Mouse (Mus musculus): ENCODE measurements around the gene Crnkl1. TPM values are rescaled to one million over a fixed set of nuclear protein-coding genes. Genes with fewer than 3 reads are reported as not detected.

Gene Crnkl1
- polyA plus RNA-seq, 1 experiment: 23.7 TPM

DNA sequence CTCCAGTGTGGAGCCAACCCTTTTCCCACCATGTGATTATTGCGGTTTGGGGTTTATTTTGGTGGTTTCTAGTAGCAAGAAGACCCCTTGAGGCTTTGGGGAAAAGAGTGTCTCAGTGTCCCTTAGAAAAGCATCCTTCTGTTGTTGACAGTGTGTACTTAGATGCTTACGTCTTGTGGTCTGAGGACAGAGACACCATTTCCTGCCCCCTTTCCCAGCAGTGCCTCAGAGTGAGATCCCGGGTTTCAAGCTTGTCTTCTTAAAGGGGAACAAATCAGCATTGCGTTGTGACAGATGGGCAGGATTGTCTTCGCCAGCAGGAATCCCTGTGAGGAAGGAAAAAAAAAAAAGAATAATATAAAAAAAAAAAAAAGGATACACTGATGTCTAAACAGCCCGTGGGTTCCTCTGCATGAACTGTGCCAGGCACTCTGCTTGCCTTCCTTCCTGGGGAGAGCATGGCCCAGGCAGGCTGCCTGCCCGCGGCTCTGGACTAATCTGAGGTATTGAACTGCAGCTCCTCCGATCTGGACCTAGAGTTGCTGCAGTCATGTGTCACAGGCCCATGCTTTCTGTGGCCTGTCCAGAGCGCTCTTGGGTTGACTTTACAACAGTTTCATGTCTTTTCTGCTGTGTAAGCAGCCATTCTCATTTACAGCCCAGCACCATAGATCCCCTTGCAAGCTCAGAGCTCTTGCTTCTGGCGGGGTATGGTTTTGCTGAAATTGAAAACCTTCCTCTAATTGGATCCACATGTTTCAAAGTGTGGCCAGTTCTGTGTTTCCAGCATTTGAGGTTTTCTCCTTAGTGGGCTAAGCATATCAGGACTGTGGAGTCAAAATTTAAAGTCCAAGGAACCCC is 53.7 kb downstream of the Crnkl1 start:
- Histone ChIP-seq H3K27ac (ENCODE audit: insufficient read depth, low read length) (peak overlapping the region; percentile 86), H3K4me1 (ENCODE audit: control insufficient read depth, insufficient read depth, low read length) (peaks cover 24% of the 10 kb centered on the region), H3K4me3 (ENCODE audit: insufficient read depth, low read length) (no peak overlapping the region)
- no peak for TF ChIP-seq CTCF (IDR thresholded peaks at IDR 0.05; ENCODE audit: borderline replicate concordance, insufficient read depth, low read length)
- TF ChIP-seq POLR2A (IDR thresholded peaks at IDR 0.05; ENCODE audit: low read depth, low read length): 0 out of 2 replicates have a peak, but pooled peaks have one; percentile 14

- no peak overlapping the region for H3K4me3 ChIP-seq (ENCODE audit: insufficient read depth, low read length)
- peak overlapping the region; percentile 78 for H3K27ac ChIP-seq (ENCODE audit: insufficient read depth, low read length)
- peaks cover 16% of the 10 kb centered on the region for H3K4me1 ChIP-seq (ENCODE audit: control insufficient read depth, insufficient read depth, low read length)
- no peak for TF ChIP-seq CTCF (IDR thresholded peaks at IDR 0.05; ENCODE audit: borderline replicate concordance, insufficient read depth, low read length)
- TF ChIP-seq POLR2A (IDR thresholded peaks at IDR 0.05; ENCODE audit: low read depth, low read length): no peak; the same call in 1 of the 2 replicates
Measured at GRCm38 (mm10) chr2:145877191-145877590, 57.6 kb downstream of the Crnkl1 start.

DNA sequence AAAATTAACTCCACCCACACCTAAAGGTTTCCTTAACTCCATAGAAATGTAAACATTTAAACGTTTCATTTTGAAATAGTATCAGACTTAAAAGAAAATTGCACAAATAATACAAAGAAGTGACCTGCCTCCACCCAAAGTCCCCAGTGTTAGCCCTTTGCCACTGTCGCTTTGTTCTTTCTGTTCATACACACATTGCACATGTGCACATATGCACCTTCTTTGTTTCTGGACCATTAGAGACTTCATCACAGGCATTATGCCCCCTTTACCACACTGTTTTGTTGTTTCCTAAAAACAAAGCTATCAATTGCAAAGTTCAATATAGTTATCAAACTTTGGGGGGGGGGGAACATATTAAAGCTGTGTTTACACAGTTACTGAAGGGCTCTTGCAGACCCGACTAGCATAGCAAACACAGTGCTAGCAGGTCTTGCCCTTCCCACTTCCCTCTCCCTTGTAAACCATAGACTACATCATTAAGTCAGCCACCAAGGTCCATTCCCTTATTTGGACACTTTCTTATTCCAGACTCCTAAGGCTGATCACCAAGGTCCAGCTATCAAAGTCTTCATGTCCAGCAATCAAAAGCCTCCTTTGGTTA is 59.8 kb downstream of the Crnkl1 start:
- Histone ChIP-seq H3K4me1 (ENCODE audit: control insufficient read depth, insufficient read depth, low read length) (peaks cover 17% of the 10 kb centered on the region), H3K4me3 (ENCODE audit: insufficient read depth, low read length) (no peak overlapping the region), H3K27ac (ENCODE audit: insufficient read depth, low read length) (no peak overlapping the region)
- TF ChIP-seq CTCF (IDR thresholded peaks at IDR 0.05; ENCODE audit: borderline replicate concordance, insufficient read depth, low read length): no peak
- TF ChIP-seq POLR2A (IDR thresholded peaks at IDR 0.05; ENCODE audit: low read depth, low read length): no peak

- TF ChIP-seq POLR2A (IDR thresholded peaks at IDR 0.05; ENCODE audit: low read depth, low read length) (no peak), CTCF (IDR thresholded peaks at IDR 0.05; ENCODE audit: borderline replicate concordance, insufficient read depth, low read length) (no peak)
- Histone ChIP-seq H3K27ac (ENCODE audit: insufficient read depth, low read length) (no peak overlapping the region), H3K4me3 (ENCODE audit: insufficient read depth, low read length) (no peak overlapping the region), H3K4me1 (ENCODE audit: control insufficient read depth, insufficient read depth, low read length) (peaks cover 17% of the 10 kb centered on the region)
Measured at GRCm38 (mm10) chr2:145873953-145874352, 60.9 kb downstream of the Crnkl1 start.

DNA sequence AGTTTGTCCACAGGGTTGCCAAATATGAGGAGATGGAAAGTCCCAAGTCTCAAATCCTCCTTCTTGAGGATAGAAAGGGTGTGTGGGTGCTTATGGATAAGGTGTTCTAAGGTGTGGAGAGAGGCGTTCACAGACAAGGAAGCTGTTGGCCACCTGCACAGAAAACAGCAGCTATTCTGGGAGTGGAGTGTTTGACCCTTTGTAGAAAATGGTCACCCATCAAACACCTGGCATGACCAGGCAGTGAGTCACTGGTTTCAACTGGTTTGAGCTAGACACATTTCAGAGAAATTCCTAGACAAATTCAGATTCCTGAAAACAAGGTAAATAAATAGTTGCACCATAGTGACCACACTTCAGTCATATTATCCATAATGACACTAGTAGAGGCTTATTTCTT is 62.7 kb downstream of the Crnkl1 start:
- Histone ChIP-seq H3K4me1 (ENCODE audit: control insufficient read depth, insufficient read depth, low read length) (peaks cover 17% of the 10 kb centered on the region), H3K27ac (ENCODE audit: insufficient read depth, low read length) (no peak overlapping the region), H3K4me3 (ENCODE audit: insufficient read depth, low read length) (no peak overlapping the region)
- TF ChIP-seq CTCF (IDR thresholded peaks at IDR 0.05; ENCODE audit: borderline replicate concordance, insufficient read depth, low read length): no peak
- TF ChIP-seq POLR2A (IDR thresholded peaks at IDR 0.05; ENCODE audit: low read depth, low read length): no peak

GRCm38 (mm10) chr2:145871308-145871707 is 63.5 kb downstream of the Crnkl1 start:
- no peak overlapping the region for H3K4me3 ChIP-seq (ENCODE audit: insufficient read depth, low read length)
- no peak for TF ChIP-seq CTCF (IDR thresholded peaks at IDR 0.05; ENCODE audit: borderline replicate concordance, insufficient read depth, low read length)
- peaks cover 10% of the 10 kb centered on the region for H3K4me1 ChIP-seq (ENCODE audit: control insufficient read depth, insufficient read depth, low read length)
- no peak overlapping the region for H3K27ac ChIP-seq (ENCODE audit: insufficient read depth, low read length)

Other genes starting within 250 kb of the Crnkl1 start
- 107 and 122 TPM in 2 replicates for gene Naa20, start 32.9 kb downstream of the Crnkl1 start, polyA plus RNA-seq (2011; ENCODE audit: insufficient read length, low read depth, missing spikeins)
- 0.33 and 0.60 TPM in 2 replicates for gene Cfap61, start 230 bp downstream of the Crnkl1 start, polyA plus RNA-seq (2011; ENCODE audit: insufficient read length, low read depth, missing spikeins)